Mouse (Mus musculus) natural killer cell, adult 2 months (primary cell): ENCODE data around the gene Lig1.
A peak's percentile ranks its signal among the peaks of the same experiment; 100 is the strongest.

ENCODE experiments used
- DNase-seq, 2 experiments: peaks; one replicate each; pipeline ENCODE4 v3.0.0; 2022; ENCODE audit warnings: low spot score in 2 of 2

The Lig1 gene

DNA sequence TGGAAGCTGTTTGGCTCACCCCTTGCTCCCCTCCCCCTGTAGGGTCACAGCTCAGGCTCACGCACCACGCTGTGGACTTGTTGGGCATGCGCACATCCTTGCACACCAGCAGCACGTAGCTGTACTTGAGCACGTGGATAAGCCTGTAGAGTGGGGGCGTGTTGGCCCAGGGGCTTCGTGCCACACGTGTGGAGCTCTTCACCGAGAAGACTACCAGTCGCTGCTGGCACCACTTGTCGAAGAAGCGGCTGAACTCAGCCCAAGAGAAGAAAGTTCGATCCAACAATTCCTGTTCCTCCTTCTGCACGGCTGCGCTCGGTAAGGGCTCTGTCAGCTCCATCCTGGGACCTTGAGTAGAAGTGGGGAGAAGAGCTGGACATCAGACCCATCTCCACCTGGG lies at the start of gene Lig1:
Gene Lig1, plus strand, starts transcription at position 203 of the 400 bp plus-strand sequence.
- DNase-seq: no peak

DNA sequence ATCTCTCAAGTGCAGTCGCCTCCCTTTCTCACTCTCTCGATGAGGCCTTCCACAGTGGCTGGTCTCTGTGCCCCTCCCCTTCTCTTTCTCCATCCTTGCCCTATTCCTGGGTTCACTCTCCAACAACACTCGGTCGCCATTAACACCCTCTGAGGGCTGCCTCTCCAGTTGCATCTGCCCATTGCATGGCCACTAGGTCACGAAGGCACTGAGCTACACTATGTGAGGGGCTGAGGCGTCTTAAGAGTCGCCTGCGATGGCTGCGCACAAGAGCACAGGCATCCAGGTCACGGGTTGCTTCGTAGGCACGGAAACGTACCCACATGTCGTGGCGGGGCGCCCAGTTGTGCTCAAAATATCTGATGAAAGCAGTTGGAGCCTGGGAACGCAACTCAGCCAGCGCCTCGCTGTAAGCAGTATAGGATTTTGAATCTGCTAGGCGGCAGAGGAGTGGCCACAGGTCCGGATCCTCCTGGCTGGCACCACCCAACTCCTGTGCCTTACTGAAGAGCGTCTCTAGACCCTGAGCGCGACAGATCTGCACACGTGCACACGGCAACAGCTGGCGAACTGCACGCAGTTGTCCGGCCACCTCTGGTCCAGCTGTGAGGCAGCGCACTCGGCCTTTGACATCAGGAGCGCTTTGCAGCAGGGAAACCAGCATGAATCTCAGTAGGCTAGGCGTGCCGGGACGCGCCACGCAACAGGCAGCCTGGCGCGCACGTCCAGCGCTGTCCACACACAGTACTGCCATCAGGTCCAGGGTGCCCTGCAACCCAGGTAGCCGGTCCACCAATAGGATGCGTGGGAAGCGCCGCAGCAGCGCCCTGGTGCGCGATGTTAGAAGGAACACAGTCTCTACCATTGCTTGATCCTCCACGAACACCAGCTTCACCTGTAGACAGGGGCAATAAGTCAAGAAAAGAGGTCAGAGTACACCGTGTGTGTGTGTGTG lies 16.1 kb upstream of the Lig1 start:
- no peak for DNase-seq

DNA sequence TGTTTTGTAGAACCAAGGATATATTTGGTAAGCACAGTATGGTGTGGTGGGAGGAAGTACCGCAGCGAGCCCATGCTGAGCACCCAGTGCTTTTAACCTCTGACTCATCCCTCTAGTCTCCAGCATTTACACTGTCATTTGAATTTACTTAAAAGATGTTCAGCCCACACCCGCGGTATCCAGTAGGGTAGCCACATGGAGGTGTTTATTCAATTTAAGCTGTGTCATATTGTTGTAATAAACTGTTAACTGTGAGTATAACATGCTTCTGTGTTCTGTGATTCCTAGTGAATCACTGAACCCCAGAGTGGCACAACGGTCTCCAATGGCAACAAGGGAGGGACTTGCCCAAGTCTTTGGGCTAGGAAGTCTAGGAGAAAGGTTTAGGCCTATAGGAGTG lies 13.2 kb upstream of the Lig1 start:
- no peak for DNase-seq

DNA sequence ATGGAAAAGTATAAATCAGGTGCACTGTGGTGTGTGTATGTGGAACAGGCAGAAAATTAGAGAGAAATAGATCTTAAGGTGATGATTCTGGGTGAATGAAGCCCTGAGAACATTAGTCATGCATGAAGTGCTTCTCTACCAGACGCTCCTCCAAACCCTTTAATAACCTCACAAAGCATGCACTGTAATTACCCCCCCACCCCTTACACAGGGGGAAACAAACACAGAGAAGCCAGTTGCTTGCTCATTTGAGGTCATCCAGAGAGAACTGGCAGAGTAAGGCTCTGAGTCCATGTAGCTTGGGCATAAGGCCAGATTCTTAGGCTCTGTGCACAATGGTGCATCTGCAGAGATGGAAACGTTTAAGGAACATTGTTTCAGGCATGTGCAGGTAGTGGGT lies 12.7 kb upstream of the Lig1 start:
- DNase-seq: no peak

DNA sequence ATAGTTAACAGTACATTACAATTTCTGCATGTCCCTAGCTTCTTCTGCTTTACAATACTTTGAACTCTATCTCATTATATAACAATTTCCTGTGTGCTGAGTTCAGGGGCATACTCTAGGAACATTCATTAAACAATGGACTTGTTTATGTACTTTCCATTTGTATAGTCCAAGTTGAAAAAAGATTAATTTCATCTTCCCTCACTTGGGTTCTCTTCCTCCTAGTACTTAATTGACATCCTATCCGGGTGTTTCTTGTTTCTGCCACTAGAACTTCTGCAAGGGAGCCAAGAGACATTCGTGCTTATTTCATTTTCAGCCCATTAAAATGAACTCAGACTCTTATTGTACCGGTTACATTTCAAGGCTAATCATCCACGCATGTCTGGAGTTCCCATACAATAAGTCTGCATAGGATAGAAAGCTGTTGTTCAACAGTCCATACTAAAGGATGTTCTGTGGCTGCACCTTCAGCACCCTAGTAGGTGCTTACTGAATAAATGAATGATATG lies 8.3 kb upstream of the Lig1 start:
- no peak for DNase-seq

DNA sequence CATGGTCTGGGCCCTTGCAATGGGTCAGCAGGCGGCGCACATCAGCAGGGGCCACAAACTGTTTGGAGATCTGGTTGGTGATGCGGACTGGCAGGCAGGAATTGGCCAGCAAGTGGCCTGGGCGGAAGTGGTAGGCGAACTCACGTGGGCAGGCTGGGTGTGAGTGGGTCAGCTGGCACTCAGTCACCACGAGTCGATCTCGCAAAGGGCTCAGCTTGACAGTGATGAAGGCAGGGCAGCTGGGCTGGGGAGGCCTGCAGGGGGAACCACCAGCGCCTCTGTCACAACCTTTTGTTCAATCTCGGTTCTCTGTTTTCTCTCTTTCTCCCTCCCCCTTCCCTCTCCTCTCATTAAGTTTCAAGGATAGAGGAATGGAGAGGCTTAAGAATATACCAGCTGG lies 7.7 kb upstream of the Lig1 start:
- no peak for DNase-seq

DNA sequence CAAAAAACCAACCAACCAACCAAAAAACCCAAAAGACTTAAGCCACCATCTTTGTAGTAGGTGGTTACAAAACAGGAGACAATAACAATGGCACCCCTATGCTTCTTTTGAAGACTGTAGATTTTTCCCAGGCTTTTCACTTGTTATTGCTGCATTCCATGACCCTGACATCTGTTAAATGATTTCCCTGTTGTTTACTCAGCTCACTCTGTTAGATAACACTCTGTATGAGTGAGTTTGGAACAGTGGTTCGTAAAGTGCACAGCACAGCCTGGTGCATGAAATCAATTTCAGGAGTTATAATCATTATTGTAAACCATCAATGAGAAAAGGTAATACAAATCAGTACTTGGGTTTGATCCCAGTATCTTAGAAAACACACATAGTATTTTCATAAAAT lies 5.4 kb upstream of the Lig1 start:
- no peak for DNase-seq

DNA sequence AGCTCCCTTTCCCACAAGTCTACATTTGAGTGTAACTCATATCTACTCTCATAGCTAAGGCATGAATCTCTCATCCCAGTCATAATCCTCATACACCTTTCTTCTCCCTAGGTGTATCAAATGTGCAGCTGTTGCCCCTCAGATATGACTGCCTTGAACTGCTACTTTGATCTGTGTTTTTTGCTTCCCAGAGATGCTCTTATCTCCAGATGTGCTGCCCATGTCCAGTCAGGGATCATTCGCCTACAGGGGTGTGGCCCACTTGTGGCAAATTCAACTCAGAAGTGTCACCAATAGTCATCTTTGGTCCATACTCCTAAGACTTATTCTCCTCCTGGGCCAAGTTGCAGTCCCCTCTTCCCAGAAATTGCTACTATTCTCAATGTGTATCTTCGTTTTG lies 750 bp downstream of the Lig1 start:
- no peak for DNase-seq

DNA sequence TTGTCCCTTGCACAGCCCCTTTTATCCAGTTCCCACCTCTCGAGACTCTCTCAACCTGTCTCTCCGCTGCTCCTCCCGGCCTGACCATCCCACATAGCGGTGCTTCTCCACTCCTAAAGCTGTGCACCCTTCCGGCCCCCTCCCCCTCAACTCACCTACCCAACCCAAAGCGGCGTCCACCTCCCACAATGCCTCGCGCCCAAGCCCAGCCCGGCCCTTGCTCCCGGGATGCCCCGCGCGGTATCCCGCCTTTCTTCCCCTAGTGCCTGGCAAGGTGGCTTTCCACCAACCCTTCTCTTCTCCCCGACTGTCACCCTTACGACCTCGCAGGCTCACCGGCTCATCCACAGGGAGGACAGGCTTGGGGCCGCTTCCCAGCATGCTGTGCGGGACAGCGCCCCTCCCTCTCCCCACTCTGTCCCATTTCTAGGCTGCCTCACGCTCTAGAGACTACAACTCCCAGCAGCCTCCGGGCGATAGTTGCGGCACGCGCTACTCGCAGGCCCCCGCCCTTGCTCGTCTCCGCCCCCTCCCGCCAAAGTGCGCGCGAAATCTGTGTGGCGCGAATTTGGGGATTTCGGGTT lies 1.3 kb downstream of the Lig1 start, which contains the start of gene Zswim9:
Gene Zswim9, minus strand, starts transcription at position 414 of the 584 bp plus-strand sequence.
- peak; percentile 87 to 89 for DNase-seq

DNA sequence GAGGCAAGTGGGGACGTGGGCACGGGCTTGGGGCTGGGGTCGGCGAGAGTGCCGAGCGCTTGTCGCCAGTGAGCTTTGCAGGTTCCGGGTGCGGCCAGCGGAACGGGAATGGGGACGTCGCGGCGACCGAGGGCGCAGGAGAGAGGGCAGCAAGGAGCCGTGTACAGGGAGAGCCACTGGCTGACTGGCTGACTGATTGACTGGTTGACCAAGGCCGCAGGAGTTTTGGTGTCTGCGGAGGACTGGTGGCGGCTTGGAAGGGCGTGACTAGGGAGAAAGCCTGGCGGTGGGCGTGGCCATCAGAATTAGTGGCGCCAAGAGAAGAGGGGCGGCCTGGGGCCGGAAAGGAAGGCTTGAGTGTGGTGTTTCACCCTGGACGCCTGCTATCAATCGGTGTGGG lies 1.9 kb downstream of the Lig1 start:
- DNase-seq: peak in 1 of 2 experiments; percentile 3

DNA sequence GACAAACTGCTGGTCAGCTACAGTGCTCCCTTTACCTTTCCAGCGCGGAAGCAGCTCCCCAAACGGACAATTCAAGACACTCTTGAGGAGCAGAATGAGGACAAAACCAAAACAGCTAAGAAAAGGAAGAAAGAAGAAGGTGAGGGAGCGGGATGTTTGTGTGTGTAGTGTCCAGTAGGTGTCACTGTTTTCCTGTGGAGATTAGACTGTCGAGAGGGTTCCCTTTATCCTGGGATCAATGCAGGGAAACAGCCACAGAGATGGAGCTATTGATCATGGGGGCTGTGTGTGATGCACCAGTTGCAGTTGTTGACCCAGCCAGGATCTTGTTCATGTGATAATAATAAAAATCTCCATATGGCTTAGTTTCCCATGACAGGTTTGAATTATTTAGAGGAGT lies 11.5 kb downstream of the Lig1 start:
- no peak for DNase-seq

DNA sequence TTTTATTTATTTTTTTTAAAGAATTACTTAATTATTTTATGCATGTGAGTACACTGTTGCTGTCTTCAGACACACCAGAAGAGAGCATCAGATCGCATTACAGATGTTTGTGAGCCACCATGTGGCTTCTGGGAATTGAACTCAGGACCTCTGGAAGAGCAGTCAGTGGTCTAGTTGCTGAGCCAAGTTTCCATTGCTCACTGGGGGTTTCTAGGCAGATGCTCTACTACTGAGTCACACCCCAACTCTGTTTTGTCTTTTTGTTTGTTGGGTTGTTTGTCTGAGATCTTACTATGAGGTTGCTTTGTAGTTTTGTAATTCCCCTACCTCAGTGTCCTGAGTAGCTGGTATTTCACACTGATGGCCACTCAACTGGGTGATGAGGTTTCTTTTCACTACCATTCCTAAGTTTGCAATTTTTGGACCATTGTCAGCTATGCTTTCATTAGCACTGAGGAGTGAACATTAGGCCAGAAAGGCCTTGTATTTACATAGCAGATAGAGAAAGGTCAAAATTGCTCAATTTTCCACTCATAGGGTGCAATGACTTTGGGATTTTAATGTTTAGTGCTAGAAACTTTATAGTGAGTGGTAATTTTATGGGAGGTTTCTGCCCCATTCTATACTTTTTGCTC lies 13.1 kb downstream of the Lig1 start:
- no peak for DNase-seq

DNA sequence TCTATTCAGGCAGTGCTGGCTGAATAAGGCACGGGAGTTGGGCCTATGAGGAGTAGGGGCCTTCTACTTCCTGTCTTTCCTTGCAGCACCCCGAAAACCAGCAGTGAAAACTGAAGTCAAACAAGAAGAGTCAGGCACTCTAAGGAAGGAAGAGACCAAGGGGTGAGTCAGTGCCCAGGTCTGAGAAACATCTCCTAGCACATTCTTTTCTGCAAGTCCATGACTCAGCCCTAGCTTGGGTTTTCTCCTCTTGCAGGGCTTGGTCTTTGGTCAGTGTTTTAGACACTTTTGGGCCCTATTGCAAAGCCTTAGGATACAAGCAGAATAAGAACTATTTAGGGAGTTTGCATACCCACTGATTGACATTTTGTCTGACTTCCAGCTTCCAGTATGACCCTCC lies 14.3 kb downstream of the Lig1 start:
- no peak for DNase-seq

DNA sequence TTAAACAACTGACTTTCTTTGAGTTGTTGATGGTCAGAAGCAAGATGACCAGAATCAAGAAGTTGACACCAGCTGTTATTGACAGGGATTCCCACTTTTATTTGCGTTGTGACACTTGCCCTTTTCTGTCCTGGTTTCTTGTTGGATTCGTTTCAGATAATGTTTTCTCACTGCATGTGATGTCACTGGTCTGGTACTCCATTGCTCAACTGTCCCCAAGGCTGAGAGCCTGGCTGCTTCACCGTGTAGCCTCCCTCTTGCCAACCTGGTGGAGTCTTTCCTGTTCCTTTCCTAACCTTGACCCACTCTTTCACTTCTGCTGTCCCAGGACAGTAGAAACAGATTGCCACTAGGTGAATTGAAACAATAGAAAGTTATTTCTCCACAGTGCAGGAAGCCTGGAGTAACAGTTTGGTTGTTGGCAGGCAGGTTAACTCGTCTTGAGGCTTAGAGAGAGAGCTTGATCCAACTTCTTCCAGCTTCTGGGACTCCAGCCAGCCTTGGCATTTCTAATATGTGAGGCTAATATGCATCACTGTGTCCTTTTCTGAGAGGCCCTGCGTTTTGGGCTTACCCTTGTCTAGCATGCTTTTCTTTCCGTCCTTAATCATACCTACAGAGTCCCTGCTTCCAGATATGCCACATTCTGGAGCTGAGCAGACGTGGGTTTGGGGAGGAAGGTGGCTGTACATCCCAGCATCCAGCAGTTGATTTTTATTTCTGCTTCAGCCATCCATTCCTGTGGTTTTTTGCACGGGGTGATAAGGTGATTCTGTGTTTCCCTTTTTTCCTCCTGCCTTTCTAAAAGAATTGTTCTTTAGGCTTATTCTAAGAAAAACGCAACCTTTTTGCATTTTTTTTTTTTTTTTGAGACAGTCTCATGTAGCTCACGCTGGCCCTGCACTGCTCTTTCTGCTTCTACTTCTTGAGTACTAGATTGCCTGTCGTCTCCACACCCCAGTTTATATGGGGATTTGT lies 17.1 kb downstream of the Lig1 start:
- DNase-seq: no peak

DNA sequence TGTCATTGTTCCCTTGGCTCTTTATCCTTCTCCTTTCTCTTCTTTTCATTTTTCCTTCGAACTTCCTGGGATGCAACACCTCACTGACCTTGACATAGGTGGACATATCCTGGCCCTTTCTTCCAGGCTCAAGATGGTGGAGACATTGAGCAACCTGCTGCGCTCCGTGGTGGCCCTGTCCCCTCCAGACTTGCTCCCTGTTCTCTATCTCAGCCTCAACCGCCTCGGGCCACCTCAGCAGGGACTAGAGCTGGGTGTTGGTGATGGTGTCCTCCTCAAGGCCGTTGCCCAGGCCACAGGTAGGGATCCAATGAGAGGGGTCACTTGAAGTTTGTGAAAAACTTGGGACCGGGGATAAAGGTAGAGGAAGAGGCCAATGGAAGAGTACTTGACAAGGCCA lies 18.2 kb downstream of the Lig1 start:
- no peak for DNase-seq

DNA sequence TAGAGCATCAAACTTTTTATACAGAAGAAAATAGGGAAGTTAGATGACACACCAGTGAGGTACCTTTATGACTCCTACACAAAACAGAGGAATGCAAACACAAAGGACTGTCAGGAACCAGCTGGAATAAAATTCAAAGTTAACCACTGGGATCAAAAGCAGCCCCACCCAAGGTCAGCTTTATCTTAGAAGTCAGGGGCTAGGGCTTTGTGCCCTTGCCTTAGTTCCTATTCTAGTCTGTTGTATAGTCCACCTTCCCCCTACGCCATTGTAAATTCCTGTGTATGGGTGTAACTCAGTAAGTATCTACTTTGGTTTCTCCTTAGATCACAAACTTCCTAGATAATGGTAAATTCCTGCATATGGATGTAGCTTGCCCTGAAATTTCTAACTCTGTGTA lies 20.6 kb downstream of the Lig1 start:
- no peak for DNase-seq

DNA sequence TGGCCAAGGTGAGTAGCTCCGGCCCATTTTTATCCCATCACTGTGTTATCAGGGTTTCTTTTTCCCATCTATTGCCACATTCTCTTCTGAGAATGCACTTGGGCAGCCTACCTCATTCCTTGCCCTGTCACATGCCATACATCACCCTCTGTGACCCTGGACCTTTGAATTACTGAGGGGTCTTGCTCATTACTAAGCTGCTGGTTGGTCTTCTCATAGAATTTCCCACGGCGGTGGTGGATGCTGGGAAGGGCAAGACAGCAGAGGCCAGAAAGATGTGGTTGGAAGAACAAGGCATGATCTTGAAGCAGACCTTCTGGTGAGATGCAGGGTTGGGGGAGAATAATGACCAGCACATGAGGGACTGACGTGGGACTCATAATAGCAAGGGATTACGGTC lies 21.7 kb downstream of the Lig1 start:
- no peak for DNase-seq

DNA sequence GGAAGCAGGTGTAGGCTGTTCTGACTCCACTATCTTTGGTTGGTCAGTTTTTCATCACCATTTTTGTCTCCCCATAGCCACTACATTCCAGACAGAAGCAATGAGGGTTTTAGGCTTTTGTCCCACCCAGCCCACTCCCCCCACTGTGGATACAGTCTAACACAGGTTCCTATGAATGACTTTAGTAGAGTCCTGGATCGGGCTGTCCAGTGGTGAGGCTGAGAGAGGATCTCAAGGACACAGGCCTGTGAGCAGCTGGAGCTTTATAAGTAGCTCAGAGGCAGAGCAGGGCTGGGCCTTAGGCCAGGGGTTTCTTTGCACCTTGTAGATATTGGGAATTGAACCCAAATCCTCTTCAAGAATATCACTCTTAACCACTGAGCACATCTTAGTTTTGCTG lies 24.6 kb downstream of the Lig1 start:
- no peak for DNase-seq

DNA sequence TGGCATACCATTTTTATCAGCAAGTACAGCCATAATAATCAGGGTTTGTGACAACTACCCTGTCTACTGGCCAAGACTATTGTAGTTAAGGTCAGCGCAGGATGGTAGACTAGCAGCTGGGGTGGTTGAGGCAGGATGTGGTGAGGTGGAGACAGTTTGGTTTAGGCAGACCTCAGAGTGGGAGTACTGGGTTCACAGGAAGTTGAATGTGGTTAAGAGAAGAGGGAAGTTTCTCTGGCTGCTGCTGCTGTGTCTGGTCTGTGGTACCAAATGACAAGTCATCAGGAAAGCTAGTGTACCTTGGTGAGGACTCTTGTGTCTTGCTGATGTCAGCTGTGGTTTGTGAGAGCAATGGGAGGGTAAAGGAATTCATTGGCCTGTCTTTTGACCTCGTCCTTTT lies 25.7 kb downstream of the Lig1 start:
- DNase-seq: peak; percentile 71 to 82

DNA sequence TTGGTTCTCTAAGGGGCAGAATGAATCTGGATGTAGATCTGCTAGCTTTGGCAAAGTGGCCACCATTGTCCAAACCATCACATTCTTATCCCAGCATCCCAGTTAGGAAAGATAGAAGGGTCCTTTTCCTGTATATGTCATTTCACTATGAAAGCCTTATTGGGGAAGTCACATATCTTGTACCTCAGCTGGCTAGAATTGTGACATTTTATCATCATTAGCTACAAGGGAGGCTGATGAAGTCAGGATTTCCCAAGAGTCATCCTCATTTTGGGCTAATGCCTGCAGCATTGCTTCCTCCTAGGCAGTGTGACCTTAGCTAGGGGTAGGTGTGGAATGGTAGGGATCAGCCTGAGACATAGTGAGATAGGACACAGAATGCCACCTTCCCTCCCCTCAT lies 26.3 kb downstream of the Lig1 start:
- DNase-seq: no peak

DNA sequence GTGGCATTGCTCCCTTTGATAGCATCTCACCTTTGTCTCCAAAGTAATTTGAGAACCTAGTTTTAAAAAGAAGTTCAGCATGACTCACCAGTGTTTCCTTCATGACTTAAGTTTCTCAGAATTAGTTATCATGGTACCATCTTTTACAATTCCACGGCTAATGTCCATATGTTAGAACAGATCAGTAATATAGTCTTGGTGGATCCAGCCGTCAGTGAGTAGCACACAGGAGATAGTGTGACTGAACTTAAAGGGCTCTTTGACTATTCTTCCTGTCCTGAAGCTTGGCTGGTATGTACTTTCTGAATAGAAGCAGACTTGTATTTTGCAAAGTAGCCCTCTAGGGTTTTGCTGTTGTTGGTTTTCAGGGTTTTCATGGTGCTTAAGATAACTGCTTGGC lies 32.3 kb downstream of the Lig1 start:
- DNase-seq: no peak
